Mouse (Mus musculus) bone marrow macrophage, adult 2 months (primary cell): ENCODE results near the gene Acsbg1.
"Not testable (repeated sequence)": the region's sequence is repeated elsewhere in the genome, so short reads cannot be mapped to it uniquely, and the experiment has no call there.

ENCODE experiments used
- CTCF ChIP-seq: IDR thresholded peaks from 2 replicates; pipeline ENCODE4 v1.5.1; 2012; ENCODE audit warnings: low read depth, mild to moderate bottlenecking, low read length, moderate library complexity
- POLR2A ChIP-seq: IDR thresholded peaks from 2 replicates; pipeline ENCODE4 v1.6.1; 2012; ENCODE audit warnings: mild to moderate bottlenecking, low read depth, low read length, borderline replicate concordance

DNA sequence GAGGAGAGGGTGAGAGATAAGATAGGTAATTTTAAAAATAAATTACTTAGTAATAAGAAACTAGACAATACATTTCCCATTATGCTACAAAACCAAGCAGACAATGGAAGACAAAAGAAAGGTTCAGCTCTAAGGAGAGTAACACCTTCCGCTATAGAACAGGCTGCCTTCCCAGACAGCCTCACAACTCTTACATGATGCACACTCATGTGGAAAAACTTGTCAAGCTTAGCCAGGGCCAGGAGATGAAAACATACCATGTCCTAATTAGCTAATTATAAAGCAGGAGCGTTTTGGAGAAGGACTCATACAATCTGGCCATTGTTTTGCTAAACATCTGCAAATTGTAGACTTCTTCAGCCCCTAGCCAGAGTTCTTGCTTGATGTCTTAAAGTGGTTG, 29.0 kb upstream of the Acsbg1 start:
- TF ChIP-seq CTCF, POLR2A: not testable (repeated sequence)
